Mouse (Mus musculus): ENCODE measurements around the gene Il10.

The Il10 gene

GRCm38 (mm10) chr1:131019492-131020098 lies at the start of gene Il10:
Gene Il10, plus strand, starts transcription at chr1:131019845.
- no peak for DNase-seq (ENCODE audit: low read depth, low spot score)

- DNase-seq (ENCODE audit: low read depth, low spot score), result peak; percentile 30
Observed at GRCm38 (mm10) chr1:130979455-130979854, 40.2 kb upstream of the Il10 start.

GRCm38 (mm10) chr1:130984441-130984840 lies 35.2 kb upstream of the Il10 start:
- DNase-seq (ENCODE audit: low read depth, low spot score), result peak; percentile 19

GRCm38 (mm10) chr1:130987001-130987400 lies 32.6 kb upstream of the Il10 start:
- DNase-seq (ENCODE audit: low read depth, low spot score), result no peak

- DNase-seq (ENCODE audit: low read depth, low spot score), result no peak
Observed at GRCm38 (mm10) chr1:130987418-130987817, 32.2 kb upstream of the Il10 start.

GRCm38 (mm10) chr1:130989331-130989730 lies 30.3 kb upstream of the Il10 start:
- DNase-seq (ENCODE audit: low read depth, low spot score), result no peak

GRCm38 (mm10) chr1:130990448-130990847 lies 29.2 kb upstream of the Il10 start:
- DNase-seq (ENCODE audit: low read depth, low spot score), result no peak

- DNase-seq (ENCODE audit: low read depth, low spot score), result no peak
Observed at GRCm38 (mm10) chr1:130993574-130994154, 26.0 kb upstream of the Il10 start.

- no peak for DNase-seq (ENCODE audit: low read depth, low spot score)
Observed at GRCm38 (mm10) chr1:130995515-130995914, 24.1 kb upstream of the Il10 start.

GRCm38 (mm10) chr1:130996356-130996755 lies 23.3 kb upstream of the Il10 start:
- no peak for DNase-seq (ENCODE audit: low read depth, low spot score)

GRCm38 (mm10) chr1:130997441-130997840 lies 22.2 kb upstream of the Il10 start:
- no peak for DNase-seq (ENCODE audit: low read depth, low spot score)

GRCm38 (mm10) chr1:130998321-130998720 lies 21.3 kb upstream of the Il10 start:
- no peak for DNase-seq (ENCODE audit: low read depth, low spot score)

GRCm38 (mm10) chr1:130999708-131000107 lies 19.9 kb upstream of the Il10 start:
- no peak for DNase-seq (ENCODE audit: low read depth, low spot score)

GRCm38 (mm10) chr1:131000296-131000695 lies 19.3 kb upstream of the Il10 start:
- no peak for DNase-seq (ENCODE audit: low read depth, low spot score)

GRCm38 (mm10) chr1:131002561-131002960 lies 17.1 kb upstream of the Il10 start:
- DNase-seq (ENCODE audit: low read depth, low spot score), result no peak

- peak; percentile 61 for DNase-seq (ENCODE audit: low read depth, low spot score)
Observed at GRCm38 (mm10) chr1:131003037-131003922, 16.4 kb upstream of the Il10 start.

- no peak for DNase-seq (ENCODE audit: low read depth, low spot score)
Observed at GRCm38 (mm10) chr1:131006069-131006468, 13.6 kb upstream of the Il10 start.

- no peak for DNase-seq (ENCODE audit: low read depth, low spot score)
Observed at GRCm38 (mm10) chr1:131010201-131011153, 9.2 kb upstream of the Il10 start.

- no peak for DNase-seq (ENCODE audit: low read depth, low spot score)
Observed at GRCm38 (mm10) chr1:131012494-131012893, 7.2 kb upstream of the Il10 start.

- DNase-seq (ENCODE audit: low read depth, low spot score), result no peak
Observed at GRCm38 (mm10) chr1:131013926-131014325, 5.7 kb upstream of the Il10 start.

GRCm38 (mm10) chr1:131015281-131015680 lies 4.4 kb upstream of the Il10 start:
- no peak for DNase-seq (ENCODE audit: low read depth, low spot score)

Measured in R1 (cell line).